Mouse (Mus musculus) limb, embryonic 10.5 days (tissue): ENCODE measurements around the gene Itgb1bp2. TPM values are rescaled to one million over a fixed set of nuclear protein-coding genes. Genes with fewer than 3 reads are reported as not detected.
"Not testable (repeated sequence)": the region's sequence is repeated elsewhere in the genome, so short reads cannot be mapped to it uniquely, and the experiment has no call there.

Experiments
- DNase-seq: peaks from one replicate; pipeline ENCODE4 v3.0.0-alpha.2; 2017; ENCODE audit warnings: low spot score
- H3K27ac ChIP-seq: fragments of 300-500 bp; sonication (generic); 2 replicates; pipeline ENCODE4 v1.5.1; 2016; ENCODE audit warnings: mild to moderate bottlenecking
- H3K27me3 ChIP-seq: fragments of 300-500 bp; sonication (generic); 2 replicates; pipeline ENCODE4 v1.6.1; 2016; ENCODE audit warnings: low read depth, mild to moderate bottlenecking; ENCODE audit not compliant: poor library complexity, severe bottlenecking
- H3K36me3 ChIP-seq: fragments of 300-500 bp; sonication (generic); 2 replicates; pipeline ENCODE4 v1.6.1; 2016; ENCODE audit warnings: mild to moderate bottlenecking, moderate library complexity
- H3K4me1 ChIP-seq: fragments of 300-500 bp; sonication (generic); 2 replicates; pipeline ENCODE4 v1.6.1; 2016
- H3K4me3 ChIP-seq: fragments of 300-500 bp; sonication (generic); 2 replicates; pipeline ENCODE4 v1.5.1; 2016; ENCODE audit warnings: mild to moderate bottlenecking, moderate library complexity
- H3K9me3 ChIP-seq: fragments of 300-500 bp; sonication (generic); replicated peaks from 2 replicates; pipeline ENCODE4 v1.6.1; 2016; ENCODE audit warnings: mild to moderate bottlenecking
- WGBS: fragments of 180-500 bp; shearing (Covaris S2); methylation state at CpG from one replicate; pipeline ENCODE4 v1.1.7; 2016; 5-methylcytosine and 5-hydroxymethylcytosine counted together
- polyA plus RNA-seq: library from polyadenylated mRNA; unstranded; fragments of >200 nt; fragmentation: Nextera tagmentation; extraction: Ambion mirVana; gene quantifications from 2 replicates; pipeline ENCODE4 v1.2.1, GENCODE M21; 2016

Itgb1bp2 gene
- polyA plus RNA-seq, 1 experiment from 2014 or later: 2.9 TPM

DNA sequence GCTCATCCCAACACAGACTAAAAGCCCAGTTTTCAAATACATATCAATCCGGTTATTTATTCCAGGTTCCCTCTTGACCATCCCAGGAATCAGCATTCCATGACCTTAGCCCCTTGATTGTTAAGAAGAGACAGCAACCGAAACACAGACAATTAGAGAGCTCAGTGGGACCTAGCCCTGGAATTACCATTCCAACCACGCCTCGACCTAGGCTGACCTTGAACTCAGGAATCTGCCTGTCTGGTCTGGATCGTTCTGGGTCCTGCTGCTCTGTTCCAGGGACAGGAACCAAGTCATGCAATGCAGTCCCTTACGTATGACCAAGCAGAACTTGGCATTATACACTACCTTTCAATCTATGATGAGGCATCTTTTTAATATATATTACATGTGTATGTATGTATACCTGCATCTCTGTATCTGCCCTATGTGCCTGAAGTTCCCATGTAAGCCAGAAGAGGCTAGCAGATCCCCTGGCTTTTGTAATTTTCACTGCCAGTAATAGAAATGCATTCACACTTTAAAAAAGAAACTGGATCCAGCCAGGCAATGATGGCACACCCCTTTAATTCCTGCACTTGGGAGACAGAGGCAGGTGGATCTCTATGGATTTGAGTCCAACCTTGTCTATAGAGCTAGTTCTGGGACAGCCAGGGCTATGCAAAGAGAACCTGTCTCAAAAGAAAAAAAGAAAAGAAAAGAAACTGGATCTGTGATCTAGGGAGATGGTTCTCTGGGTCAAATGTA lies 32.9 kb downstream of the Itgb1bp2 start:
- Histone ChIP-seq H3K4me1 (no peaks in the 10 kb centered on the region), H3K36me3 (peaks cover 38% of the 10 kb centered on the region), H3K27ac (no peak overlapping the region), H3K9me3 (no peaks in the 10 kb centered on the region), H3K27me3 (peaks cover 33% of the 10 kb centered on the region; the same call in 1 of the 2 replicates), H3K4me3 (no peak overlapping the region)
- WGBS: 84% methylated on average over 6 of the region's 6 CpGs
- DNase-seq: no peak

DNA sequence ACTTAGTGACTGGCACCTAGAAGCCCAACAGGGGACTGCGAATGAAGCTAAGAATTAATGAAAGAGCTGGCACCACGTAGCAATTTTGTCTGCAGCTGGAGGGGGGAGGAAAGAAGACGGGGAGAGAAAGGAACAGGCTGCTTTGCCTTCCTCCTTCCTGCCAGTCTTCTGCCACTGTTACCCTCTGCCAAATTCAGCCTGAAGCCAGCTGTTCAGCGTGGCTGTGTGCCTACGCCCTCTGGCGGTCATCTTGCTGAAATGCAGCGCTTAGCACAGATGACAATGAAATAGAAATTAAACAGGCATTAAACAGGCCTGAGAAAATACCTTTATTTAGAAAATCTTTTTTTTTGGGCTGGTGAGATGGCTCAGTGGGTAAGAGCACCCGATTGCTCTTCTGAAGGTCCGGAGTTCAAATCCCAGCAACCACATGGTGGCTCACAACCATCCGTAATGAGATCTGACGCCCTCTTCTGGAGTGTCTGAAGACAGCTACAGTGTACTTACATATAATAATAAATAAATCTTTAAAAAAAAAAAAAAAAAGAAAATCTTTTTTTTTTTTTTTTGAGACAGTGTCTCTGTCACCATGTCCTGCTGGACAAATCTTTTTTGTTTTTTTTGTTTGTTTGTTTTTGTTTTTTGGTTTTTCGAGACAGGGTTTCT lies 37.7 kb downstream of the Itgb1bp2 start:
- DNase-seq: peak; percentile 56
- not testable (repeated sequence) for H3K4me3 ChIP-seq, H3K27ac ChIP-seq, H3K9me3 ChIP-seq, H3K27me3 ChIP-seq, H3K4me1 ChIP-seq
- peaks cover 20% of the 10 kb centered on the region for H3K36me3 ChIP-seq
- WGBS: 30% methylated on average over 10 of the region's 12 CpGs

Other genes with a start within 250 kb of the Itgb1bp2 start
- 49.2 and 50.4 TPM in 2 replicates for gene Snx12, start 226.5 kb upstream of the Itgb1bp2 start, polyA plus RNA-seq
- gene Foxo4, start 194.6 kb upstream of the Itgb1bp2 start, polyA plus RNA-seq: 3.7 and 4.7 TPM in 2 replicates
- not detected in 2 replicates for gene Gm614, start 185.1 kb upstream of the Itgb1bp2 start, polyA plus RNA-seq
- 4.8 and 4.9 TPM in 2 replicates for gene Il2rg, start 180.8 kb upstream of the Itgb1bp2 start, polyA plus RNA-seq
- not detected in 2 replicates for gene Gm20489, start 180.1 kb upstream of the Itgb1bp2 start, polyA plus RNA-seq
- gene Med12, start 175.1 kb upstream of the Itgb1bp2 start, polyA plus RNA-seq: 35.9 and 42.9 TPM in 2 replicates
- 1.6 and 7.8 TPM in 2 replicates for gene Nlgn3, start 149.9 kb upstream of the Itgb1bp2 start, polyA plus RNA-seq
- gene Gjb1, start 72.7 kb upstream of the Itgb1bp2 start, polyA plus RNA-seq: not detected in 2 replicates
- 23.0 and 30.8 TPM in 2 replicates for gene Zmym3, start 28.2 kb upstream of the Itgb1bp2 start, polyA plus RNA-seq
- gene Nono, start 19.8 kb upstream of the Itgb1bp2 start, polyA plus RNA-seq: 627 and 644 TPM in 2 replicates
- gene Taf1, start 83.6 kb downstream of the Itgb1bp2 start, polyA plus RNA-seq: 20.0 and 23.8 TPM in 2 replicates
- gene Ogt, start 191.0 kb downstream of the Itgb1bp2 start, polyA plus RNA-seq: 114 and 144 TPM in 2 replicates